Mouse (Mus musculus): Measurements from ENCODE around the gene Commd2. TPM values are rescaled to one million over a fixed set of nuclear protein-coding genes. Genes with fewer than 3 reads are reported as not detected.

Gene Commd2
- total RNA-seq, 2 experiments from 2014 or later = 32.9 to 34.8 TPM

GRCm38 (mm10) chr3:57619718-57620117, 31.8 kb downstream of the Commd2 start:
- no peak for DNase-seq (ENCODE audit: low spot score in 2 of 2)

GRCm38 (mm10) chr3:57615652-57616051, 35.9 kb downstream of the Commd2 start:
- no peak for DNase-seq (ENCODE audit: low spot score in 2 of 2)

GRCm38 (mm10) chr3:57612430-57612997, 39.0 kb downstream of the Commd2 start:
- DNase-seq (ENCODE audit: low spot score in 2 of 2) = no peak

GRCm38 (mm10) chr3:57611776-57612175, 39.7 kb downstream of the Commd2 start:
- DNase-seq (ENCODE audit: low spot score in 2 of 2) = no peak

GRCm38 (mm10) chr3:57604618-57605015, 46.9 kb downstream of the Commd2 start:
- DNase-seq (ENCODE audit: low spot score in 2 of 2) = no peak

GRCm38 (mm10) chr3:57603891-57604617, 47.5 kb downstream of the Commd2 start:
- DNase-seq (ENCODE audit: low spot score in 2 of 2) = no peak

- DNase-seq (ENCODE audit: low spot score in 2 of 2) = no peak
Measured at GRCm38 (mm10) chr3:57602610-57603009, 48.9 kb downstream of the Commd2 start.

- DNase-seq (ENCODE audit: low spot score in 2 of 2) = no peak
Measured at GRCm38 (mm10) chr3:57596566-57596965, 54.9 kb downstream of the Commd2 start.

- DNase-seq (ENCODE audit: low spot score in 2 of 2) = no peak
Measured at GRCm38 (mm10) chr3:57595506-57595905, 56.0 kb downstream of the Commd2 start.

Small RNA genes within 50 kb of the gene (microRNA-seq; reads per million reads assigned to microRNA genes)
- gene Mir6377 = not detected

Other genes with a start within 250 kb of the Commd2 start
- 10 to 100 TPM in 1 of 2 experiments, 1 to 10 TPM in 1; 8.9 to 15.3 TPM for gene Tm4sf4, start 226.4 kb downstream of the Commd2 start, total RNA-seq (2021)
- gene Wwtr1, start 75.8 kb downstream of the Commd2 start, total RNA-seq (2021) = 10 to 100 TPM; 50.6 to 52.3 TPM
- under 1 TPM in 1 of 2 experiments, not detected in 1; 0.14 TPM for gene Ankub1, start 41.1 kb upstream of the Commd2 start, total RNA-seq (2021)
- gene Rnf13, start 84.3 kb upstream of the Commd2 start, total RNA-seq (2021) = 10 to 100 TPM; 61.7 to 64.0 TPM
- 10 to 100 TPM; 67.2 to 76.4 TPM for gene Pfn2, start 196.4 kb upstream of the Commd2 start, total RNA-seq (2021)

Data from adrenal gland, postnatal 4 days (tissue).